Mouse (Mus musculus): ENCODE results near the gene Sstr5.

The Sstr5 gene

DNA sequence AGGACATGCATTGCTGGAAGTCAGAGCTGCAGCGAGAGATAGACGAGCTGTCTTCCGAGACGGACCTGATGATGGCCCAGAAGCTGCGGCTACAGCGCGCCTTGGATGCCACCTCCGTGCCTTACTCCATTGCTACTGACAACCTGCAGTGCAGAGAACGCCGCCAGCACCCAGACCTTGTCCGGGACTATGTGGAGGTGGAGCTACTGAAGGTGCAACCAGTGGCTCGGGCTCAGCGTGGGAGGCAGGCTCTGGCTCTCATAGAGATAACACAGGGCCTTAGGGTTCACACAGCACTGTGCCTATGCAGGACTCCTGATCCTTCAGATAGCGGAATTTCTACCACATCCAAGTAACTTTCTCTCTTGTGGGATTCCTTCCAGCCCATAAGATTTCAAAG is 25.0 kb downstream of the Sstr5 start:
- DNase-seq, result no peak

DNA sequence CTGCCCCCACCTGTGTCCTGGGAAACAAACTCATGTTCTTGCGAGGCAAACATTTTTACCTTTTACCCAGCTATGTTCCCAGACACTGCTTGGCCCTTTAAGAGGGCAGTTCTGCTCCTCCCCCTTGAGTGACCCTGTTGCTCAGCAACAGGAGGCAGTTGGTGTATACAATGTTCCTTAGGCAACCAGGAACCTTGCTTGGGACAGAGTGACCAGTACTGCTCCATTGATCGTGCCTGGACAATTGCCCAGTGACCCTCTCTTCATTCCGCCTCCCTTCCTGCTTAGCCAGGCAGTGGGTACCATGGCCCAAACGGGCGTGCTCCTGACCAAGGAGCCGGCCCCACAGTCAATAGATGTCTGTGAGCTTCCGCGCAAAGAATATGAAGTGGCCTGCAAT is 25.7 kb downstream of the Sstr5 start:
- DNase-seq, result peak; percentile 37 to 72

DNA sequence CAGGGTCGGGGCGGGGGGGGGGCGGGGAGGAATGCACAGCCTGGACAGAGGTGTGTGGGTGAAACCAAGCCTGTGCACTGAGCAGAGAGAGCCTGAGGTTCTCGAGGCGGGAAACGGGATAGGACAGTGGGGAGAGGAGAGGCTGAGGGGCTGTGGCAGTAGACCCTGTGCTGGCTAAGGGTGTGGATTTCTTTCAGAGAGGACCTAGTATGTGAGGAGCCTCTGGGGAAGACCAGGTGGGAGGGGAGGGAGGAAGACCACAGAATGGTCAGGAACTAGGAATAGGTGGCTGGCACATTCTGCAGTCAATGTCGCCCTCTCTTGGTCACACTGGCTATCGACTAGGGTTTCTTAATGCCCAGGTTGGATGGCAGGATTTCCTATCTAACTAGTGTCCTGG is 27.3 kb downstream of the Sstr5 start:
- DNase-seq, result peak; percentile 50 to 74

DNA sequence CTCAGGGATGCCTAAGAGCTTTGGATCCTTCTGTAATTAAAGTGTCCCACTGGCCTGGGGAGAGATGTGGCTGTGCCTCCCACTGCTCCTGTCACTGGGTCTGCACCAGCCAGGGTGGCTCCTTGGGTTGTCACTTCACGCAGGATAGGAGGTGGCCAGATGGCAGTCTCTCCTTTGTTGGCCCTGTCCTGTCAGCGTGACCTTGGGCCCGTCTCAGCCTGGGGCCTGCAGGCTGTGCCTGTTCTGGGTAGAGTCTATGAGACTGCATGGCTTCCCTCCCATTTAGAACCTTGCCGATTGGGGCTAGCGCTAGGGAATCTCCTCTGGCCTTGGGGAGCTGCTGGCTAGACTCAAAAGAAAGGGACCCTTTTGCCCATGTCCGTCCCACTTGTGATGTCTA is 28.8 kb downstream of the Sstr5 start:
- no peak for DNase-seq

DNA sequence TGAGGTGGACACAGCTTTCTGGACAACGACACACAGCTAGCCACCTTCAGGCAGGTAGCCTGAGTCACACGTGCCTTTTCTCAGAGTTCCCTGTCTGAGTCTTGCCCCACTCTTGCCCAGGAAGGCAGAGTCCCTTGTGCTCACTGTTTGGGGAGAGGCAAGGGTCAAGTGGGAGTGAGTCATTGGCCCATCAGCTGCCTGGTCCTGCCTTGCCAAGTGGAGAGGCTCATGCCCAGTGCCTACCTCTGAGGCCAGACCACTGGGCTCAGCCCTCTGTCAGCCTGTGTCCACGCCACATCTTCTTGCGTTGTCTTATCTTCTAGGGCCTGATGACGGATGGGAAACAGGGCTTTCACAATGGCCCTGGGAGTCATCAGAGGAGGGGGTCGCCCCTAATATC is 29.3 kb downstream of the Sstr5 start:
- DNase-seq, result no peak

DNA sequence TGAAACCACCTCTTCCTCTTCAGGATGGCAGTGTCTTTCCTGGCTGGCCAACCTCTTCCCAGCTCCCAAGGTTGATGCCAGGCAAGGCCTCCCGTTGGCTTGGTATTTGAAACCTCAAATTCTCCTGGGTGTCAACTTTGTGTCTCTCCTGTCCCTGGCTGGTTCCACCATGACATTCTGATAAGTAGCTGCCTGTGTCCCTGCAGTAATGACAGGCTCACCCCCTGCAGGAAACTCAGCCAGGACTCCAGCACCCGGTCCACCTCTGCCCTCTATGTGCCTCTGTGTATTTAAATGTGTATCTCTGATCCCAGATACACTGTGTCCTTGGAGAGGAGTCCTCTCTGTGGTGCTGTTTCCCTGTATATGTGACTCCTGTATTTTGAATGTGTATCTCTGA is 30.8 kb downstream of the Sstr5 start:
- no peak for DNase-seq

DNA sequence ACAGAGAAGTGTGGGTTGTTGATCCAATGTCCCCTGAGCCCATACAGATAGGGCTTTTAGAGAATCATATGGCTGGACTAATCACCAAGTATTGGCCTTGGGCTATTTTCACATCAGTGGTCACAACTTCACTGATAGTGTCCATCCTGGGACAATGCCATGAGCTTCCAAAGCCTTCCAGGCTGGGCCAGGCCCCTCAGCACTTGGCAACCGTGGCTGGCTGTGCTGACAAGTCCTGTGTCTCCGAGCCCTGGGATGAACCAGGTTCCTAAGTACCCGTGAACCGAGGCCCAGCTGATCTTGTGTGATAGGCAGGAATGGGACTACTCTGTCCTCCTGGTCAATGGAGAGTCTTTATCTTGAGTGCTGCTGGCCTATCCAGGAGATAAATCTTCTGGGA is 33.0 kb downstream of the Sstr5 start:
- DNase-seq, result no peak

DNA sequence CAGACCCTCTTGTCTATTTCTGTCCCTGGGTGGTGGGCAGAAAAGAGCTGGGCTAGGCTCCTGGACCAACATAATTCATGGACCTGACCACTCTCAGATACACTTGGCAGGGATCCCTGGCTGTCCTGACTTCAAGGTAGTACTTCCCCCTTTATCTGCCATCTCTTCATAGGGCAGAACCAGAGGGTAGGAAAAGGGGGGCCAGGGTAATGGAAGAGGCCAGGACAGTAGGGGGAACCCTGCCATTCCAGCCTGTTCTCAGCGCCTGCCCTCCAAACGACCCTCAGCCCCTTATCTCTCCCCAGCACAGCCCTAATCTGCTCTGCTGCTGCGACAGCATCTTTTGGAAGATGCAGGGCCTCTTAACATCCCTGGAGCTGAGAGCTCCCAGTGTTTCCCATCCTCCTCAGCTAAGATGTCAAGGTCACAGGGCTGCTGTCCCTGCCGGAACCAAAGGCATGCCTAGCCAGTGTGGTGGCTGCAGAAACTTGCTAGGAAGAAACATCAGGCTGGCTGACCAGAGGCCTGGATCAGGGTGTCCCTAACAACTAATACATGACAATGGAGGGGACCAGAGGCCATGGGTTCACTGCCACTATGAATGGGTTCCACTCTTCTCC is 33.7 kb downstream of the Sstr5 start:
- DNase-seq, result no peak

DNA sequence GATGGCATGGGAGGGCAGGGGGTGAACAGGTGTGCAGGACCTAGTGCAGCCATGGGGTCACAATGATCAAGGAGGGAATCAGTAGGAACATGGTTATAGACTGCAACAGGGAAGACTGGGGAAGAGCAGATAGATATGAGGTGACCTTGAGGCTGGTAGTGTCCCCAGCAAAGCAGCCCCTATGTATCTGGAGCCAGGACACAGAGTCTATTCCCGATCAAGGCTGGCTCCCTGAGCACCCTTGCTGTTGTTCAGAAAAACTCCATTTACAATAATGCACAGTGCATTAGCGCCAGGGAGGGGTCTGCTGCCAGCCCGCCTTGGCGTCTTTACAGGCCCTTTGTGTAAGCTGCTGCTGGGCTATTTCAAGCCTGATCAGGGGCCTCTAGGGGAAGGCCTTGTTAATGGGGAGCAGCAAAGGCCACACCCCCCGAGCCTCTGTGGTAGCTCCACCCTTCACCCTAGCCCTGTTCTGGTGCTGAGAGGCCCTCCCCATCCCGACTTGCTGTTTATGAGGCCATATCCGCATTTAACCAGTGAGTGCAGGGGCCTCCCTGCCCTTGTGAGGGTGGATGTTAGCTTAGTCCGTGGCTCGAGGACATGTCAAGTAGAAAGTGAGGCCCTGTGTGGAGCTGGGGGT is 34.7 kb downstream of the Sstr5 start:
- peak in 1 of 2 experiments; percentile 8 for DNase-seq

DNA sequence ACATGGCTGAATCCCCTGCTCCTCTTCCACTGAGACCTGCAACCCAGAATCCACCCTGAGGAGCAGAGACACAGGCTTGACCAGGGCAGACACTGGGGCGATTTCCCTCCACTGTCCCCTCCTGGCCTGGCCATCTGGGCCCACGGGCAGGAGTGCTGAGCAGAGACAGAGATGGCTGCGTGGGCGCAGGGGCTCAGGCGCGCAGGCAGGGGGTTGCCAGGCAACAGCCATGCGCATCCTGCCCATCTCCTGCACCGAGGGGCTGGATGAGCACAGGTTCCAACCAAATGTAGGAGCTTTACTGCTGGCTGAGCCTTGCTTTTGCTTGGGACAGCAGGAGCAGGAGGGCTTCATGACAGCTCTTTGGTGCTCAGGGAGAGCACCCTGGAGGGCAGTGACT is 40.5 kb downstream of the Sstr5 start:
- DNase-seq, result no peak

DNA sequence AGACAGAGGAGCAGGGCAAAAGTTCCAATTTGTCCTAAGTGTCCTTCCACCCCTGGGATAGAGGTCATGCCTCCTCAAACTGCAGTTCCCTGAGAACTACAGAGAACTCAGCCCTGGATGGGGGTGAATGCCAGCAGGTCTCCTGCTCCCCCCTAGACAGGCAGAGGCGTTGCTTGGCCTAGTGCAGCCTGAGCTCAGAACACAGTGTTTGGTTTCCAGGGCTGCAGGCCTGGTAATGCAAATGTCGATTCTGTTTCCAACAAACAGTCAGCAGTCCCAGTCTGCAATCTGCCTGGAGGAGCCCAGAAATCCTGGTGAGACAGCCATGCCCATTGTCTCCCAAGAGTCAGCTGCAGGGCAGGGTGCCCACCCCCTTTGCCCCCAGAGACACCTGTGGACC is 42.8 kb downstream of the Sstr5 start, which contains the start of gene Tekt4:
Tekt4 (plus strand) TSS at position 344 of the 400 bp plus-strand sequence.
- DNase-seq, result no peak

DNA sequence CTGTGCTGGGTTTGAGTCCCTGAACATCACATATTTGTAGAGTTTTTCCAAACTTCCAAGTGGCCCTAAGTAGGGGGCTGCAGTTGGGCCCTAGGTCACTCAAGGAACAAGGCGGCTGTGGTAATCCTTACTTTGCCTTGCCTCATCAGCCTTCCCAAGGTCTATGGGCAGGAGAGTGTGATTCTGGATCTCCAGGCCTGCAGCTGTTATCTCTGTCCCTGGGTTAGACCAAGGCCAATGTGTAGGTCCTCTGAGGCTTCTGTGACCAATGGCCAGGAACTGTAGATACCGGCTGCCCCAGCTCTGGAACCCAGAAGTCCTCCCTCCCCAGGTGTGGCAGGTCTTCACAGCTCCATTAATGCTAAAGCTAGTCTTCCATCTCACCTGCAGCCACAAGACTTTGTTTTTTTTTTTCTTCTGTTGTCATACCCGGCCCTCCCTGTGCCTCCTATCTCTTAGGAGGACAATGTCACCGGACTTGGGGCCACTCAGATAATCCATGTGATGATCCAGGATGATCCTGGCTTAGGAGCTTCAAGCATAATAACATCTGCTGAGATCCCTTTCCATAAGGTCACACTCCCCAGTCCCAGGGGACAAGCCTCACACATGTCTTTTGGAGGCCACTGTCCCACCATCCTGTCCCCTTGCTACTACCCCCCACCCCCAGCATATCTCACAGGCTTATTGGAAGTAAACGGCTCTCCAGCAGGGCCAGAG is 44.7 kb downstream of the Sstr5 start:
- DNase-seq, result no peak

DNA sequence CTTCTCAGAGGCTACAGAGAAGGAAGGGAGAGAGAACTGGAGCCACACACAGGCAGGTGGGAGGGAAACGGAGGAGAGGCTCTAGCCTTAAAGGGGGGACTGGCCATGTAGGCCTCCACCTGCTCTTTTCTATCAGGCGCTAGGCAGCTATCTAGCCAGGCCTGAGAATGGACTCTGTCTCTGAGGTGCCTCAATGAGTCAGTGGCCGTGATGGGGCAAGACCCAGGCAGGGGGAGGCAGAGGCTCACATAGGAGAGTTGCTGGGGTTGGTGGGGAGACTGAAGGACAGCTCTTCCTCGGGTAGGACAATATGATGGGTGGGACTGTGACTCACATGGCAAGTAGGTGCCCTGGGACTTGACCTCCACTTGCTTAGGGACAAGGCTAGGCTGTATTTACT is 46.8 kb downstream of the Sstr5 start:
- no peak for DNase-seq

DNA sequence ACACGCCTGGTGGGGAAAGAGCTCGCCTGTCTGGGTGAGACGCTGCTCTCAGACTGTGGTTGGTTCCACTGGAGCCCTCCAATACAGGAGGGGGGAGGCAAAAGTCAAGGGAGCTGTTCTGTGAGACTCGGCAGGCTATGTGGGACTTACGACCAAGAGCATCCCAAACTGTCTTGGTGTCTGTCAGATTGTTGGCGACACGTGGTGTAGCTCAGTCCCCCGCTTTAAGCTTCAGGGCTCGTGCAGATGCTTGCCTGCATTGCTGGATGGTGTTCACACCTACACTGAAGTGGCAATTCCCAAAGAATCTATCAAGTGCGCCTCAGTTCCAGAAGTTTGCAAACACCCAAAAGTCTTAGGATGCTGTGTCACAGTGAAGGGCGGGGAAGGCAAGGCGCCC is 49.2 kb downstream of the Sstr5 start:
- no peak for DNase-seq

DNA sequence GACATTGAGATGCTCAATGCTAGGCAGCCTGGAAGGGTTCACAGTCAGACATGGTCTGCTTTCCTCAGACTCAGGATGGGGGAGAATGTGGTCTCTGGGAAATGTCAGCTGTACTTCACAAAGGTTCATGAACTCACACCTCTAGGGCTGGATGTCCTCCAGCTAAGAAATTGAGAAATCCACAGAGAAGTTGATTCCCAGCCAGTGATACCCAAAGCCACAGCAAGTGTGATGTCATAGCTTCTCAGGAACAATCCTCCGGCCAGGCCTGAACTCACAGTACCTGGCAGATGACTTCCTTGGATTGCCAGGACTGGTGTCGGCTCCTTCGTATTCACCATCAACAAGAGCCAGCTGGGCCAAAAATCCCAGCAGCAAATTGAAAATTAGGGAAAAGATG is 51.2 kb downstream of the Sstr5 start:
- DNase-seq, result no peak

DNA sequence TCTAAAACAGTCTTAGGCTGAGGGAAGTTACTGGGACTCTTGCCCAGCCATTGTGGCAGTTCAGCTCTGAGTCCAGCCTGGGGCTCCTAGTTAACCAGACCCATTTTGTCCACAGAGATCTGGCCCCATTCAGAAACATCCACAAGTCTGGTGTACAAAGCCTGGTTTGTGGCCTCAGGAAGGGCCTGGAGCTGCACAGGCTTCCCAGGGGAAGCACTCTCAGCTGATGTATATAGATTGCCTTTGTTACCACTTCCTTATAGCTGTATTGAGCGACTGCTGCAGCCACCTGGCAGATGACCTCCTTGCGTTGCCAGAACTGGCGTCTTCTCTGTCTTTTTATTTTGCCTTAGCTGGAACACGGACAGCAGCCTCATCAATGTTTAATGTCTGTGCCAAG is 52.0 kb downstream of the Sstr5 start:
- DNase-seq, result no peak

DNA sequence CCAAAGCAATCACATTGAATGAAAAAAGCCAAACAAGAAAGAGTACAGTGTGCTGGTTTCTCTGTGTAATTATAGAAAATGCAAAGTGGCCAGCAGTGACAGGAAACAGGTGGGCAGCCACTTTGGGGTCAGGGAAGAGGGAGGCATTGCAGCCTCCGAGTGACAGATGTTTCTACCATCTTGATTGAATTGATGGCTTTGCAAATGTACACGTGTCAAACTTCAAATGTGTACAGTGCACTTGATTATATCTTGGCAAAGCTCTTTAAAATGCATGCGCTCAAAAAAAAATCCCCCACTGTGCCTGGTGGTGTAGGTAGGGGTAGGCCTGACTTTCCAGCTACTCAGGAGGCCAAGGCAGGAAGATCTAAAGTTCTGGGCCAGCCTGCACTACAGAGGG is 54.2 kb downstream of the Sstr5 start:
- no peak for DNase-seq

DNA sequence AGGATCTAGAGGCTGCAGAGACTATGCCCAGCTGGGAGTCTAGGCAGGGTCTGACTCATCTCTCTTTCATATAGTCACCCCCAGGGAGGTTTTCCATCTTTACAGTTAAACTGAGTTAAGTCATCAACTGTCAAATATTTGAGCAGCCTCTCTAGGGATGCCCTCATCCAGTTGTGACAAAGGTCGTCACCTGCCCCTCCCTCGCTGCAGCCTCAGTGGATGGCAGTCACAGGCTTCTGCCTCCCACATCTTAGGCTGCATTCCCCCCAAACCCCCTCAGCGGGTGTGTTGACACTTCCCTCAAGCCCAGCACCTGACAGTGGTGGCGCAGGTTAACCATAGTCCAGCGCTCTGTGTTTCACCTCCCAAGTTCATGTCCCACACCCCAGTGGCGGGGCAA is 55.7 kb downstream of the Sstr5 start:
- no peak for DNase-seq

Measured in kidney, postnatal 25 days (tissue).